Mouse (Mus musculus): ENCODE measurements around the gene 3110082I17Rik.

3110082I17Rik gene

DNA sequence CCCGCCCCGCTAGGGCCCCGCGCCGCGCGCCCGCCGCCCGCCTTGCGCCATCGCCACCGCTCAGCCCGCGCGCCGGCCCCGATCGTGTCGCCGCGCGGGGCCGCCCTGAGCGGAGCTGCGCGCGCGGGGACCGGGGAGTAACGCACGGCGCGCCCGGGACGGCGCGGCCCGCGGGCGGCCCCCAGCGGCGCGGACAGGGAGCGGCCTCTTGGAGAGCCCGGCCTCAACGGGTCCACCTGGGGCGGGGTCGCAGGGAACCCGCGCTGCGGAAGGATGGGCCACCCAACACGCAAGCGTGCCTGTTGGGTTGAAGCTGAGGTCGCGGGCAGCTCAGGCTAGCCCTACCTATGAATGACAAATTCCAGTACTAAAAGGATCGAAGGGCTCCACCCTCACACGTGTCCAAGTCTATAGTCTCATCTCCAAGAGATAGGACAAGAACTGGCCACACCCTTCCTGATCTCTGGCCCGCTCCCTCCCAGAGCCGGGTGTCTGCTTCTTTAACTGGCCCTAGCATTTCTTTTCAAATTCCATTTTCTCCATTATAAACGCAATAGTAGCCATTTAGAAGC, 134.8 kb downstream of the 3110082I17Rik start, which contains the start of gene Adap1:
Adap1 (minus strand) TSS at position 228 of the 572 bp plus-strand sequence.
- in situ Hi-C loops (cut with MseI, MboI) = no loop called here

DNA sequence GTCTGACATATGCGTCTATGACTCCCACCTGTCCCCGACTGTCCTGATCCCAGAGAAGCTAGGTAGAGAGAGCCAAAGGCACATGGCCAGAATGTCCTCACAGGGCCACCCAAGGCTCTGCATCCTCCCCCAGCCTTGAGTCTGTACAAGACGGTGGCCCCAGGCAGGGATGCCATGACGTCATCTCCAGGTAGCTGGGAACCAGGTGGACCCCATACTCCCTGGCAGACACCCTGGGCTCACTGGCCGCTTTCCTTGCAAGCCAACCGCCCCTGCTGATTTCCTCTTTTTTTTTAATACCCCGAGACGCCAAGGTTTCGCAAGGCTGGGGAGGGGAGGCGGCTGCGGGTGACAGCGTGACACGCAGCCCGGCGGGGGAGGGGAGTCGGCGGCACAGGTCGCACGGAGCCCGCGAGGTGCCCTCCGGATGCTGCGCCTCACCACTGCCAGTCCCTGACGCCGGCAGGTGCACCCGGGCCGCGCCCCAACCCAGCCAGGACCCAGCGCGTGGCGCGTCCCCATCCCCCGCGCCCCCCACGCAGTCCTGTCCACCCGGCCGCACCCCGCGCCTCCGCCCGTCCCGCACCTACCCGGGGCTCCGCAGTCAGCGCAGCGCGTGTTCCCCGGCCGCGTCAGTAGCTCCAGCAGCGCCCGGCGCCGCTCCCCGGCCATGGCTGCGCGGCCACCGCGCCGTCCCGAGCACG, 135.5 kb downstream of the 3110082I17Rik start:
- in situ Hi-C loops (cut with MseI, MboI) = no loop called here

DNA sequence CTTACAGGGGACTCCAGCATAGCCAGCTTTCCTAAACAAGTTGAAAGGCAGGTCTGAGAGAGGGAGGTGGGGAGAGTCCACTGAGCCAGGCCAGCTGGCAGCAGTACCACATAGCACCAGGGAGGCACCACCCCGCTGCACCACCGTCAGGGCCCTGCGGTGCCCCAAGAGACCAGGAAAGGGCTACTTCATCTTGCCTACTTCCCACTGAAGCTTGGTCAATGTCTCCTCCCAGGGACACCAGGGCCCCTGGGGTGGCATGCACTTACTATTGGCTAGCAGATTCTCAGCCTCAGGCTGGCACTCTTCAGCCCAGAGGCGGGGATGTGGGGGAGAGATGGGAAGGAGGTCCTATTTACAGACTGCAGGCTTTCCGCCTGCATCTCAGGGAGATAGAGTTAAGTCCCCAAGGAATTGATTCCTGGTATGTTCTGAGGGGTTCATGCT, 136.3 kb downstream of the 3110082I17Rik start:
- in situ Hi-C loops (cut with MseI, MboI) = no loop called here

DNA sequence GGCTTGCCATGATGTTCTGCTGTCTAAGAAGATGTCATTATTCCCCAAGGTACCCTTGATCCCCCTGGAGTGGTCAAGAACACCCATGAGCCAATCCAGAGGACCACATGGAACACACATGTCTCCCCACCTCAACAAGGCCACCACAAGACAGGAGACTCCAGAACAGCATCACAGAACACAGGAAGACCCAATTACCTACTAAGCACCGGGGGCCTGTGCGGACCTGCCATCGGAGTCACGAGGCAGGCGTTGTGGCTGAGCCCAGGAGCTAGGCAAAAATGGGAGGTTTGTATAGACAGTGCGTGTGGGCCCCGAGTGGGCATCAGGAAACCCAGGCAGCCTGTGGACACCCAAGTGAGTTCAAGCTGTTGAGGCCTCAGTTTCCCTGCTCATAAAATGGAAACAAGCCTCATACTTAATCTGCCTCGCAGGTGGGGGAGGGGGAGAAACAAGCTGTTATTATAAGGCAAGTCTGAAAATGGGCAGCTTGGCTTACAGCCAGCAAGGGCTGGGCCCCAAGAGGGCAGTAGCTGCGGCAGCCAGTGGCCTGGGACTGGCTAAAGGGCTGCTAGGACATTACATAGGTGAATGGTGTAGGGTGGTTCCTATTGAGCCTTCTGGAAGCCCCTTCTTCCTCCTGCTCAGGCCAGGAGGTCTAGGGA, 136.9 kb downstream of the 3110082I17Rik start:
- in situ Hi-C loops (cut with MseI, MboI) = no loop called here

DNA sequence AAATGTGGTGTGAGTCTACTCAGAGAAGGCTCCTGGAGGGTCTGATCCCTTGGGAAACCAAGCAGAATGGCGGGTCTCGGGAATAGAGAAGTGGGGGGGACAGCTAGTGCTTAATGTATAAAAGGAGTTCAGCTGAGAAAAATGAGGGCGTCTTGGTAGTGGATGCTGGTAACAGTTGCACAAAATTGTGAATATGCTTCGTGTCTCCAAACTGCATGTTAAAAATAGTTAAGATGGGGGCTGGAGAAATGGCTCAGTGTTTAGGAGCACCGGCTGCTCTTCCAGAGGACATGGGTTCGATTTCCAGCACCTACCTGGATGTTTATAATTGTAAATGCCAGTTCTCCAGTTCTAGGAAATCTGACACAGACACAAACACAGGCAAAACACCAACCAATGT, 139.0 kb downstream of the 3110082I17Rik start:
- in situ Hi-C loops (cut with MseI, MboI) = no loop called here

DNA sequence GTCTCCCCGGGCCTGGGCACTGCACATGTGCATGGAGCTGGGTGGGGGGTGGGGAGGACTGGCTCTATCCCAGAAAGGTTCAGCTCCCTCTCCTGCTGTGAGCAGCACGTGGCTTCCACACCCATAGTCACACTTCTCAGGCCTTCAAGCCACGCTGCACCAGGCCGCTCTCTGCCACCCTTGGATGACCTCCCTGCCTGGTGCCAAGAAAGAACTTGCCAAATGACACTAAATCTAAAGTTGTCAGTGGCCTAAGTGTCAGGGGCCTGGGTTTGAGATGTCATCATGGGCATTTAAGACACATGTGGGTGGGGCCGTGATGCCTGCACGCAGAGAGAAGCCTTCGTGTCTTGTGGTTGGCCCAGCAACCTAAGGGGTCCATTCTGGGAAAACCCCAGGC, 139.9 kb downstream of the 3110082I17Rik start:
- in situ Hi-C loops (cut with MseI, MboI) = no loop called here

DNA sequence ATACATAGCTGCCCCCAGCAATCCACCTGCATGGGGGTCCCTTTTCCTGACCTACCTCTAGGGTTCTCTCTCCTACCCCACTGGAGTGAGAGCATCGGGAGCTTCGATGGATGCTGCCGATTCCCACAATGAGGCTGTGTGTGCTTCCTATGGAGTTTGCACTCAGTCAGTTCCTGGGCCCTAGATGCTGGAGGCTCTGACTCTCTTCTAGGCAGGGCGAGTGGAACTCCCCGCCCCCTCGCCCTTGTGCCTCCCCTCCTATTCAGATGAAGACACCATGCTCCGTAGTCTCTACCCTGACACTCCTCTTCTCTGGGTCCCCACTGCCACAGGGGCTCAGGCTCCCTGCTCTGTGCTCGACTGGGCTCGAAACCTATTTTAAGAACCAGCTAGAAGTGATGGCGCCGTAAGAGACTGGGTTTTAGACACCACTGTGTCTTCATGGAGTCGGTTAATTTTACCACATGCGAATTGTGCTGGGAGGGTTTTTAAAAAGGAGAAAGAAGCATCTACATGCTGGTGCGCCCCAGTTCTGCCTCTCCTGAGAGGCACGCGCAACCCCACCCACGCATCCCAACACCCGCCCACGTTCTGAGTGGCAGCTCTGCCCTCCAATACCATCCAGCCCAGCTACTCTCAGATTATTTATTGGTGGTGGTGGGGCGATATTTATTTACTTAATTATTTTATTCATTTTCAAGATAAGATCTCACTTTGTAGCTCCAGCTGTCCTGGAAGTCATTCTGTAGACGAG, 142.4 kb downstream of the 3110082I17Rik start:
- in situ Hi-C loops (cut with MseI, MboI) = no loop called here

DNA sequence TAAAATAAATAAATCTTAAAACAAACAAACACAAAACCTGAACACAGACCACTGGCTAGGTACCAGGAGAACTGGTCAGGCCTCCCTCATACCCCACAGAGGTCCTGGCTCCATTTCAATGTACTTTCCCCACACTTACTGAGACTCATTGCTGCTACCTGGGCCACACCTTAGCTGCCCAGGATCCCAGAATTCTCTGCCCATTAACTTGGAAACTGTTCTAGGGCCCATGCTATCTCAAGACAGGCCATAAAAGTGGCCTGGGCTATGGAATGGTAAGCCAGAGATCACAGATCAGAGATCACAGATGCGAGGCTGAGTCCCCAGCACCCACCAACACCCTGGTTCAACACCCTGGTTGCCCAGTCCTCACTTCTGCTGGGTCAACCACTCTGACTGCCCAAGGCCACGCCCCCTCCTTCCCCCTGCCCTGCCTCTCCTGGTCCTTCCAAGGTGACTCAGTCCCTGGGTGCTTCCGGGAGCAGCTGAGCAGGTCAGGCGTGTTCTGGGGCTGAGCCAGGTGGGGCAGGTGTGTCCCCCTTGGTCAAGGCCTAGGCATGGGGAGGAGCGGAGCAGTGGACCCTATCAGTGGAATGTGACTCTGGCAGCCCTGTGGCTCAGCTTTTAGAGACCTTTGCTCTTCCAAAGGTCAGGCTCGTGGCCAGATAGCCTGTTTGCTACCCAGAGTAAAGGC, 143.2 kb downstream of the 3110082I17Rik start:
- in situ Hi-C loops (cut with MseI, MboI) = no loop called here

DNA sequence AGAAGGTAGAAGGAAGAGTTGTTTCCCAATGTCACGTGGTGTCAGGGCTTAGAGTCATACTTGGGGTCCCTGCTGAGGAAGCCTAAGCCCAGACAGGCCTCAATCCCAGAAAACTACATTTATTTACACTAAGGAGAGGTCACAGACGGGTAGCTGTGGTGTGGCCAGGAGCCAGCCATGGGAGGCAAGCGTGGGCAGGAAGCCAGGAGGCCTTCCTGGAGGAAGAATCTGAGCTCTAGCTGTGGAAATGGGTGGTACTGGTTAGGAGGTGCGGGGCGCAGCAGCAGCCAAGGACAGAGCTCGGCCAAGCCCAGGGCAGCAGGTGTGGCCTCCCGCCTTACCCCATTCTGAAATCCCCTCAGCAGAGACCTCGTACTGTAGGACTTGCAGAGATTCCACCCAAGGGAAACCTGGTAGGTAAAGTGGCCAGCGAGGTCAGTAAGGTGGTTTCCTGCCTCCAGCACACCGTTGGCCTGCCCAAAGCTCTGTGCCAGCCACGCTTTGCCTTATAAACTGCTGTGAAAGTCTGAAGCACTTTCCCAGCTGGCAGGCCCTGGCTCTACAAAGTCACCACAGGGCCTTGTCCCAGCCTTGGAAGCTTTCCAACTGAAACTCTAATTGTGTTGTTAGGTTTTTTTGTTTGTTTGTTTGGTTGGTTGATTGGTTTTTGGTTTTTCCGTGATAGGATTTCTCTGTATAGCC, 145.2 kb downstream of the 3110082I17Rik start:
- in situ Hi-C loops (cut with MseI, MboI) = no loop called here

DNA sequence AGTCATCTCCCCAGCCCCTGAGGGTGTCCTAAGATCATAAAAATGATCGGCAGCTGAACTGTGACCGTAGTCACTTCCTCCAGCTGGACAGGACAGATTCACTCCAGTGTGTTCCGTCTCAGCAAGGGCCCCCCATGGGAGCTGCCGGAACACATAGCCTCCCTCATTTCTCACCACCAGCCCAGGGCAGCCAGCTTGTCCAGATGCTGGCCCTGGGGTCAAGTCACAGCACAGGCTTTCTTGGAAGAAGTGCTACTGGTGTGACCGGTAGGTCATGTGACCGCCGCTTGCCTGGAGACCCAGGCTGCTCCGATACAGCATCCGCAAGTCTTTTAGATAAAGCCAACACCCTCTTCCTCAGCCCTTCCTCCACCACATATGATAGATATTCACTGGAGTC, 146.8 kb downstream of the 3110082I17Rik start:
- in situ Hi-C loops (cut with MseI, MboI) = no loop called here

DNA sequence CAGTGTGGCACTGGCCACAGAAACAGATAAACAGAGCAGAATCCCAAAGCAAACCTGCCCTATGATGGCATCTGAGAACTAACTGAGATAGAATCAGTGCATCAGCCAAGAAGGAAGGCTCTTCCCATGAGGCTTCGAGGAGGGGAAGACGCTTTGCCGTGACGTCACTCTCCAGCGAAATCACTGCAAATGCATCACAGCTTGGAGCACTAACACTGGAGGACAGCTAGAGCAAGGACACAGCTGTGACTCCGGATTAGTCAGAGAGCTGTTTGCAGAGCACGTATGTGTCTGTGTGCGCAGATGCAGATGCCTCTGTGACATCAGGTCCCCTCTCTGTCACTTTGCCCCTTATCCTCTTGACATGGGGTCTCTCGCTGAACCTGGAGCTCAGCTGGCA, 148.5 kb downstream of the 3110082I17Rik start:
- in situ Hi-C loops (cut with MseI, MboI) = no loop called here

DNA sequence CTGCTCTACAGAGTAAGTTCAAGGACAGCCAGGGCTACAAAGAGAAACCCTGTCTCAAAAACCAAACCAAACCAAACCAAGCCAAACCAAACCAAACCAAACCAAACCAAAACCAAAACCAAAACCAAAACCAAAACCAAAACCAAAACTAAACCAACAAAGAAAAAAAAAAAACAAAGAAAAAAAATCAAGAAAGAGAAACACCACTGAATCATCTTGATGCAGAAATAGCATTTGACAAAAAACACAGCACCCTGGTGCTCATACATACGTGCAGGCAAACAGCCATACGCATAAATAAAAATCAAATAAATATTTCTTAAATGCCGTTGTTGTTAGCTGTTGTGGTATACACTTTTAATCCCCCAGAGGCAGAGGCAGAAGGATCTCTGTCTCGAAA, 149.8 kb downstream of the 3110082I17Rik start:
- in situ Hi-C loops (cut with MseI, MboI) = no loop called here

DNA sequence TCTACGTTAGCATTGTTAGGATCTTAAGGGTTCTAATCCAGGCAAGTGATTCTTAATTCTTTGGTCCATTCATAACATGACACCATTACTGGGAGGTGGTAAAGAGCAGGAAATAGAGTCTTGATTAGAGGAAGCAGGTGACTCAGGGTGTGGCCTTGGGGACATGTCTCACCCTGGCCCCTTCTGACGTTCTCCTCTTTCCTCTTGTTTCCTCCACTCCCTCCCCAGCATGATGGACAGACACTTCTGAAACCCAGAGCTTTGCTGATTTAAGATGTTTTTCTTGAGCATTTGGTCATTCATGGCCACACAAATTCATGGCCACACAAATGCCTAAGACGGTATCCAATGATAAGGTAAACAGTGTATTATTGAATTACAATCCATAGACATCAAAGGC, 150.4 kb downstream of the 3110082I17Rik start:
- in situ Hi-C loops (cut with MseI, MboI) = no loop called here

Measured in mouse trophoblast stem cell (cell line).